Mouse (Mus musculus) right cerebral cortex, postnatal 10 days (tissue): Measurements from ENCODE around the gene Synj2.
"Not testable (repeated sequence)": the region's sequence is repeated elsewhere in the genome, so short reads cannot be mapped to it uniquely, and the experiment has no call there.

Source experiments
- DNase-seq, 2 experiments: peaks; one replicate each; pipeline ENCODE4 v3.0.0; 2021; ENCODE audit warnings: low spot score in 2 of 2

Synj2 gene

GRCm38 (mm10) chr17:5998235-5998500 lies 57.1 kb downstream of the Synj2 start:
- DNase-seq, result no peak

- DNase-seq, result no peak
Measured at GRCm38 (mm10) chr17:5999039-5999543, 58.0 kb downstream of the Synj2 start.

GRCm38 (mm10) chr17:6000864-6001319 lies 59.8 kb downstream of the Synj2 start:
- no peak for DNase-seq

GRCm38 (mm10) chr17:6001389-6001788 lies 60.3 kb downstream of the Synj2 start:
- no peak for DNase-seq

- DNase-seq, result no peak
Measured at GRCm38 (mm10) chr17:6001836-6002235, 60.8 kb downstream of the Synj2 start.

GRCm38 (mm10) chr17:6002563-6002962 lies 61.5 kb downstream of the Synj2 start:
- no peak for DNase-seq

- DNase-seq, result no peak
Measured at GRCm38 (mm10) chr17:6003661-6004060, 62.6 kb downstream of the Synj2 start.

- no peak for DNase-seq
Measured at GRCm38 (mm10) chr17:6005246-6005637, 64.2 kb downstream of the Synj2 start.

- peak; percentile 82 to 89 for DNase-seq
Measured at GRCm38 (mm10) chr17:6005638-6006471, 64.8 kb downstream of the Synj2 start.

- no peak for DNase-seq
Measured at GRCm38 (mm10) chr17:6007101-6007780, 66.2 kb downstream of the Synj2 start.

- DNase-seq, result no peak
Measured at GRCm38 (mm10) chr17:6007902-6008301, 66.8 kb downstream of the Synj2 start.

- DNase-seq, result no peak
Measured at GRCm38 (mm10) chr17:6008590-6008989, 67.5 kb downstream of the Synj2 start.

- DNase-seq, result no peak
Measured at GRCm38 (mm10) chr17:6009606-6010005, 68.5 kb downstream of the Synj2 start.

GRCm38 (mm10) chr17:6013079-6013478 lies 72.0 kb downstream of the Synj2 start:
- DNase-seq, result no peak

- no peak for DNase-seq
Measured at GRCm38 (mm10) chr17:6014985-6015384, 73.9 kb downstream of the Synj2 start.

GRCm38 (mm10) chr17:6016213-6016780 lies 75.2 kb downstream of the Synj2 start:
- DNase-seq, result no peak

GRCm38 (mm10) chr17:6017268-6017667 lies 76.2 kb downstream of the Synj2 start:
- DNase-seq, result no peak

- DNase-seq, result no peak
Measured at GRCm38 (mm10) chr17:6018348-6018747, 77.3 kb downstream of the Synj2 start.

- DNase-seq, result peak in 1 of 2 experiments; percentile 60
Measured at GRCm38 (mm10) chr17:6019776-6020175, 78.7 kb downstream of the Synj2 start.

GRCm38 (mm10) chr17:6020636-6021035 lies 79.6 kb downstream of the Synj2 start:
- DNase-seq, result no peak

GRCm38 (mm10) chr17:6021374-6021789 lies 80.3 kb downstream of the Synj2 start:
- not testable (repeated sequence) for DNase-seq

- DNase-seq, result no peak
Measured at GRCm38 (mm10) chr17:6025831-6026230, 84.8 kb downstream of the Synj2 start.

- no peak for DNase-seq
Measured at GRCm38 (mm10) chr17:6035661-6036060, 94.6 kb downstream of the Synj2 start.
